Mouse (Mus musculus): ENCODE results near the gene Ufc1.

GRCm38 (mm10) chr1:171321415-171321814 lies 26.6 kb upstream of the Ufc1 start:
- TF ChIP-seq CTCF (conservative IDR thresholded peaks at IDR 0.05 in 1 of 2, IDR thresholded peaks at IDR 0.05 in 1 of 2; ENCODE audit: low read depth in 2 of 2, low read length in 2 of 2) (peak in 1 of 2 experiments; percentile 93; a peak in 3 of 4 replicates), ETS1 (conservative IDR thresholded peaks at IDR 0.05; ENCODE audit: low read depth, low read length) (no peak), E2F4 (IDR thresholded peaks at IDR 0.05; ENCODE audit: insufficient replicate concordance, low read depth, low read length) (no peak), EP300 (IDR thresholded peaks at IDR 0.05; ENCODE audit: low read length) (no peak), MEF2A (IDR thresholded peaks at IDR 0.05; ENCODE audit: borderline replicate concordance, low read depth, low read length) (no peak), POLR2A (IDR thresholded peaks at IDR 0.05; ENCODE audit: low read depth, low read length) (no peak; the same call in 1 of the 2 replicates), ZNF384 (IDR thresholded peaks at IDR 0.05; ENCODE audit: low read depth, low read length) (peak; percentile 99)
